16 mouse cellular contexts compared by ENCODE assay signal in genomic region chr13:101083416-101083815, GRCm38 (mm10).
"Had no signal": no experiment of that assay in that cellular context is flagged by ENCODE, and none has a peak within 500 bp of the region (broad histone marks: within the 10 kb centered on the region; RNA-seq: fewer than 3 reads in every experiment).

No protein-coding gene starts in this region.

- DNase-seq: liver, postnatal 0 days; lung, embryonic 14.5 days; lung, postnatal 14 days; lung, postnatal 36 days; right cerebral cortex, postnatal 14 days; thymus, adult 2 months; thymus, postnatal 25 days; thymus, postnatal 4 days had no signal

- H3K9me3 ChIP-seq: megakaryocyte, embryonic 14.5 days; midbrain, embryonic 13.5 days; midbrain, embryonic 15.5 days; neural tube, embryonic 12.5 days; stomach, embryonic 15.5 days had no signal

- H3K4me1 ChIP-seq: megakaryocyte, embryonic 14.5 days; midbrain, embryonic 13.5 days; midbrain, embryonic 15.5 days; neural tube, embryonic 12.5 days; stomach, embryonic 15.5 days had no signal

- H3K9ac ChIP-seq: liver, postnatal 0 days; lung, embryonic 14.5 days; midbrain, embryonic 13.5 days; midbrain, embryonic 15.5 days; neural tube, embryonic 12.5 days; stomach, embryonic 15.5 days had no signal

- H3K4me3 ChIP-seq: megakaryocyte, embryonic 14.5 days; midbrain, embryonic 13.5 days; midbrain, embryonic 15.5 days; neural tube, embryonic 12.5 days; stomach, embryonic 15.5 days had no signal

- H3K4me2 ChIP-seq: lung, embryonic 14.5 days; midbrain, embryonic 11.5 days; midbrain, embryonic 13.5 days; midbrain, embryonic 15.5 days; neural tube, embryonic 12.5 days; stomach, embryonic 15.5 days had no signal

- H3K36me3 ChIP-seq: midbrain, embryonic 13.5 days; midbrain, embryonic 15.5 days; neural tube, embryonic 12.5 days; stomach, embryonic 15.5 days had no signal

- H3K27ac ChIP-seq: macrophage; midbrain, embryonic 13.5 days; midbrain, embryonic 15.5 days; neural tube, embryonic 12.5 days; stomach, embryonic 15.5 days; stomach, postnatal 0 days had no signal

- H3K27me3 ChIP-seq: megakaryocyte, embryonic 14.5 days; midbrain, embryonic 13.5 days; midbrain, embryonic 15.5 days; neural tube, embryonic 12.5 days; stomach, embryonic 15.5 days had no signal

- ATAC-seq: liver, postnatal 0 days; midbrain, embryonic 13.5 days; midbrain, embryonic 15.5 days had no signal
